In the genomic region with DNA sequence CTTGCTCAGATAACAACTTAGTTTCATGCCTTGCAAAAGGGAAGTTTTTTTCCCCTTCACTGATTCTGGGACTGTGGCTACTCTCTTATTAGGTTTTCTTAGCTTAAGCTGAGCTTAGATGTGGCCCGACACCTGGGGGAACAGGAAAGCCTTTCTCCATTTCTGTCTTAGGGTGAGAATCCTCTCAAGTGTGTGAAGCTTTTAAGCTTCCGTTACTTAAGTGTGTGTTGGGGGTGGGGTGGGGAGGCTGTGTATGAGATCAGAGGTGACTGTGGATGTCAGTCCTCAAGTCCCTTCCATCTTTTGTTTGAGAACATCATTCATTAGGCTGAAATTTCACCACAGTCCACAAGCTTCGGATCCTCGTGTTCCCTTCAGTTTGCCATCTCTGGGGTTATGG, we compare ENCODE assay signal across 15 mouse cellular contexts.
A peak's percentile ranks its signal among the peaks of the same experiment; 100 is the strongest.
DNase-seq lines count a peak whose midpoint lies in the region; ATAC-seq and TF ChIP-seq lines count a peak whose summit lies in the region.
"Had no signal": no experiment of that assay in that cellular context is flagged by ENCODE, and none has a peak within 500 bp of the region (broad histone marks: within the 10 kb centered on the region; RNA-seq: fewer than 3 reads in every experiment).

No protein-coding gene starts in this region.

- no peak for DNase-seq in hindbrain, postnatal 0 days (ENCODE audit: low spot score)
- DNase-seq in A20 (ENCODE audit: low read depth, low spot score) (peak; percentile 92), CH12.LX (ENCODE audit: extremely low read depth) (peak; percentile 65)
- peak; percentile 56 to 71 for DNase-seq in thymus, adult 18-20 months
- no peak for DNase-seq in frontal cortex, postnatal 10 days (ENCODE audit: low spot score in 2 of 2)
- DNase-seq: adrenal gland, postnatal 36 days; heart, adult 2 months; heart, postnatal 4 days; kidney, adult 9 months had no signal

- in situ Hi-C loops in CH12.LX (cut with MboI; ENCODE audit: low pct_ligation_motif_present, low pct_unique_long_range_greater_than_20kb, low sequenced_read_pairs), result no loop called here

- no peaks in the 10 kb centered on the region for H3K36me3 ChIP-seq in hindbrain, embryonic 12.5 days
- H3K36me3 ChIP-seq in hindbrain, postnatal 0 days (ENCODE audit: insufficient read depth, low read length), result no peaks in the 10 kb centered on the region
- peaks cover 13 to 66% of the 10 kb centered on the region in 2 experiments for H3K36me3 ChIP-seq in CH12.LX (replicated peaks in 1 of 2; ENCODE audit: control insufficient read depth in 1 of 2, insufficient read depth in 1 of 2, low read length in 1 of 2)
- H3K36me3 ChIP-seq: limb, embryonic 15.5 days; lung, embryonic 15.5 days; stomach, embryonic 15.5 days had no signal

- H3K4me2 ChIP-seq in hindbrain, embryonic 12.5 days (replicated peaks), result no peak overlapping the region
- H3K4me2 ChIP-seq in hindbrain, postnatal 0 days (ENCODE audit: low read depth, low read length), result no peak overlapping the region
- peak overlapping the region; percentile 88; the same call in 1 of the 2 replicates for H3K4me2 ChIP-seq in CH12.LX (ENCODE audit: insufficient read depth, low read depth, poor library complexity, severe bottlenecking)
- H3K4me2 ChIP-seq: limb, embryonic 15.5 days; lung, embryonic 15.5 days; stomach, embryonic 15.5 days had no signal

- no peak; the same call in 1 of the 2 replicates for TF ChIP-seq RAD21 in CH12.LX (IDR thresholded peaks at IDR 0.05; ENCODE audit: low read depth, low read length)

- no peak for ATAC-seq in hindbrain, embryonic 12.5 days (ENCODE audit: low FRiP score)
- no peak for ATAC-seq in hindbrain, postnatal 0 days
- ATAC-seq in activated CD4-positive, CD25-positive, alpha-beta regulatory T cell, adult 4 months, result no peak

- no peak overlapping the region for H3K9ac ChIP-seq in hindbrain, embryonic 12.5 days
- H3K9ac ChIP-seq in hindbrain, postnatal 0 days (replicated peaks; ENCODE audit: low read length), result no peak overlapping the region
- H3K9ac ChIP-seq in CH12.LX (ENCODE audit: insufficient read depth, low read depth), result no peak overlapping the region
- H3K9ac ChIP-seq: limb, embryonic 15.5 days; lung, embryonic 15.5 days; stomach, embryonic 15.5 days had no signal

- no peak overlapping the region for H3K4me3 ChIP-seq in hindbrain, embryonic 12.5 days
- H3K4me3 ChIP-seq in hindbrain, postnatal 0 days (ENCODE audit: low read length), result no peak overlapping the region
- no peak overlapping the region for H3K4me3 ChIP-seq in CH12.LX (replicated peaks in 1 of 3; ENCODE audit: low read depth in 2 of 3, low read length in 2 of 3, poor library complexity in 1 of 3)
- H3K4me3 ChIP-seq: erythroblast, embryonic 14.5 days; heart, adult 2 months; limb, embryonic 15.5 days; lung, embryonic 15.5 days; stomach, embryonic 15.5 days had no signal

- WGBS in hindbrain, embryonic 12.5 days, result 80% methylated on average over 4 of the region's 4 CpGs
- 92% methylated on average over 4 of the region's 4 CpGs for WGBS in hindbrain, postnatal 0 days

- H3K27ac ChIP-seq in hindbrain, embryonic 12.5 days, result peak overlapping the region; percentile 70
- H3K27ac ChIP-seq in hindbrain, postnatal 0 days, result no peak overlapping the region; the same call in 1 of the 2 replicates
- peak overlapping the region; percentile 90 for H3K27ac ChIP-seq in CH12.LX (ENCODE audit: insufficient read depth, low read depth)
- H3K27ac ChIP-seq: heart, adult 2 months; limb, embryonic 15.5 days; lung, embryonic 15.5 days; stomach, embryonic 15.5 days had no signal

- peaks cover 94% of the 10 kb centered on the region for H3K79me2 ChIP-seq in CH12.LX (replicated peaks; ENCODE audit: control insufficient read depth, extremely low read depth, insufficient read depth, poor library complexity, severe bottlenecking)

- H3K9me3 ChIP-seq in hindbrain, embryonic 12.5 days (replicated peaks), result no peaks in the 10 kb centered on the region
- no peaks in the 10 kb centered on the region for H3K9me3 ChIP-seq in hindbrain, postnatal 0 days (ENCODE audit: low read length)
- H3K9me3 ChIP-seq in CH12.LX (replicated peaks; ENCODE audit: low read length), result no peaks in the 10 kb centered on the region
- H3K9me3 ChIP-seq: limb, embryonic 15.5 days; lung, embryonic 15.5 days; stomach, embryonic 15.5 days had no signal

- H3K27me3 ChIP-seq in hindbrain, embryonic 12.5 days, result no peaks in the 10 kb centered on the region
- H3K27me3 ChIP-seq in hindbrain, postnatal 0 days (ENCODE audit: insufficient read depth, low read length), result no peaks in the 10 kb centered on the region
- no peaks in the 10 kb centered on the region for H3K27me3 ChIP-seq in CH12.LX (replicated peaks)
- H3K27me3 ChIP-seq: limb, embryonic 15.5 days; lung, embryonic 15.5 days; stomach, embryonic 15.5 days had no signal

- dilution Hi-C loops in CH12.LX (cut with MboI; ENCODE audit: extremely low pct_ligation_motif_present, extremely low pct_unique_long_range_greater_than_20kb, low sequenced_read_pairs), result no loop called here

- peaks cover 14% of the 10 kb centered on the region for H3K4me1 ChIP-seq in hindbrain, embryonic 12.5 days
- peaks cover 12% of the 10 kb centered on the region for H3K4me1 ChIP-seq in hindbrain, postnatal 0 days (ENCODE audit: insufficient read depth, low read length)
- H3K4me1 ChIP-seq in CH12.LX (ENCODE audit: control insufficient read depth in 1 of 2, insufficient read depth in 2 of 2), result peaks cover 49 to 97% of the 10 kb centered on the region in 2 experiments
- H3K4me1 ChIP-seq: limb, embryonic 15.5 days; lung, embryonic 15.5 days; stomach, embryonic 15.5 days had no signal

- TF ChIP-seq CTCF in hindbrain, postnatal 0 days (IDR thresholded peaks at IDR 0.05; ENCODE audit: low read depth), result no peak
- no peak for TF ChIP-seq CTCF in CH12.LX (conservative IDR thresholded peaks at IDR 0.05 in 1 of 2, IDR thresholded peaks at IDR 0.05 in 1 of 2; ENCODE audit: low read depth in 2 of 2, low read length in 2 of 2)

- TF ChIP-seq POLR2A in CH12.LX (IDR thresholded peaks at IDR 0.05; ENCODE audit: low read depth, low read length), result no peak

- peak; percentile 72 for TF ChIP-seq EP300 in CH12.LX (IDR thresholded peaks at IDR 0.05; ENCODE audit: low read length)

TF ChIP-seq in CH12.LX, 34 proteins besides CTCF, POLR2A, EP300 and RAD21:
- TF ChIP-seq SMC3 (IDR thresholded peaks at IDR 0.05; ENCODE audit: low read depth, low read length) (peak; percentile 24; the same call in 1 of the 2 replicates), CHD1 (IDR thresholded peaks at IDR 0.05; ENCODE audit: low read depth, low read length) (0 out of 2 replicates have a peak, but pooled peaks have one; percentile 61), JUND (conservative IDR thresholded peaks at IDR 0.05; ENCODE audit: low read depth, low read length) (no peak), GABPA (IDR thresholded peaks at IDR 0.05; ENCODE audit: insufficient replicate concordance, low read depth, low read length) (no peak), PAX5 (IDR thresholded peaks at IDR 0.05; ENCODE audit: low read length) (no peak), ZC3H11A (IDR thresholded peaks at IDR 0.05; ENCODE audit: low read depth, low read length) (no peak), KAT2A (IDR thresholded peaks at IDR 0.05; ENCODE audit: insufficient replicate concordance, low read length) (no peak), USF1 (IDR thresholded peaks at IDR 0.05; ENCODE audit: low read depth, low read length) (no peak), MYC (IDR thresholded peaks at IDR 0.05; ENCODE audit: low read depth, low read length) (0 out of 2 replicates have a peak, but pooled peaks have one; percentile 39), ETS1 (conservative IDR thresholded peaks at IDR 0.05; ENCODE audit: low read depth, low read length) (peak; percentile 75), BHLHE40 (IDR thresholded peaks at IDR 0.05; ENCODE audit: low read depth, low read length) (peak; percentile 34), IRF4 (IDR thresholded peaks at IDR 0.05; ENCODE audit: low read depth, low read length) (peak; percentile 34; the same call in 1 of the 2 replicates), MXI1 (IDR thresholded peaks at IDR 0.05; ENCODE audit: low read depth, low read length) (peak; percentile 41; the same call in 1 of the 2 replicates), CHD2 (IDR thresholded peaks at IDR 0.05; ENCODE audit: low read length) (peak; percentile 77), MAZ (IDR thresholded peaks at IDR 0.05; ENCODE audit: low read depth, low read length) (no peak), ZKSCAN1 (IDR thresholded peaks at IDR 0.05; ENCODE audit: borderline replicate concordance, low read depth, low read length) (no peak), ZMIZ1 (IDR thresholded peaks at IDR 0.05; ENCODE audit: low read depth, low read length) (no peak), TBP (conservative IDR thresholded peaks at IDR 0.05; ENCODE audit: low read depth, low read length) (no peak), JUN (IDR thresholded peaks at IDR 0.05; ENCODE audit: insufficient read depth, low read depth, low read length) (no peak), MAX (IDR thresholded peaks at IDR 0.05; ENCODE audit: low read length) (no peak; the same call in 1 of the 2 replicates), ELF1 (IDR thresholded peaks at IDR 0.05; ENCODE audit: low read depth, low read length) (peak; percentile 23; the same call in 1 of the 2 replicates), MEF2A (IDR thresholded peaks at IDR 0.05; ENCODE audit: borderline replicate concordance, low read depth, low read length) (peak; percentile 66; the same call in 1 of the 2 replicates), E2F4 (IDR thresholded peaks at IDR 0.05; ENCODE audit: insufficient replicate concordance, low read depth, low read length) (no peak), SIN3A (IDR thresholded peaks at IDR 0.05; ENCODE audit: low read length) (no peak), RCOR1 (conservative IDR thresholded peaks at IDR 0.05; ENCODE audit: low read depth, low read length) (no peak), NRF1 (IDR thresholded peaks at IDR 0.05; ENCODE audit: low read depth, low read length) (no peak), TCF12 (IDR thresholded peaks at IDR 0.05; ENCODE audit: low read depth, low read length) (peak; percentile 51; the same call in 1 of the 2 replicates), MAFK (IDR thresholded peaks at IDR 0.05; ENCODE audit: insufficient replicate concordance, low read length) (0 out of 2 replicates have a peak, but pooled peaks have one; percentile 14), HCFC1 (IDR thresholded peaks at IDR 0.05; ENCODE audit: low read depth, low read length) (no peak)
TF ChIP-seq in CH12.LX: peak in this region for 12.

Comparison
In these comparisons a context has a peak if more than half of its experiments do, and no peak if none do; other contexts are left out.
1. DNase-seq: peak in A20 (single experiment), CH12.LX (single experiment) and thymus, adult 18-20 months (2 of 2); none in hindbrain, postnatal 0 days (single experiment) and frontal cortex, postnatal 10 days (0 of 2).